ENCODE assay signal across 34 mouse cellular contexts in the genomic region with DNA sequence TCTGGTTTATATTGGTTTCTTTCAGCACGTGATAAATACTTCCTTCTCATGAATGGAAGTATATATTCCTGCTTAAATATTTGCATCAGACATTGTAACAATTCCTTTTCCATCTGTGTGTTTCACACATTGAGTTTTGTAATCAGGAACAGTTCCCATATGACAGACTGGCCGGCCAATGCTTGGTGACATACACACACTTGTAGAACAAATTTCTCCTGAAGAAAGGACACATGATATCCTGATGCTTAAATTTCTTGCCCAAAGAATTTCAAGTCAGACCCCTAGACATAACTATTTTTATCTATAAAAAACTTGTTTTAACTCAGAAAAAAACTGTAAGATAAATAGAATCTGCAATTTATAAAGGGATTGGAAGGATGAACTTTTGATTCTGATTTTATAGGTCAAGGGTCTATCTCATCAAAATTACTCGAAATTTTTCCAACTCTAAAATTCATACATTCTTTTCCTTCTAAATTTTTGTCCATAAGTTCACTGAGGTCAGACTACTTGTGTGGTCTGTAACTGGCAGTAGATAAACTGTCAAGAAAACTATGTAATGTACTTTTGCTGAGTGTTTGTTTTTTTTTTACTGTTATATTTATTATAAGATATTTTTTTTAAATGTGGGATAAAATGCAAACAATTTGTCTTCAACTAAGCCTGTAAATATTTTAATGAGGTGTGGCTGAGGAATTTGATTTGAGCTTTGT. TPM values are rescaled to one million over a fixed set of nuclear protein-coding genes. Genes with fewer than 3 reads are reported as not detected.
"Had no signal": no experiment of that assay in that cellular context is flagged by ENCODE, and none has a peak within 500 bp of the region (broad histone marks: within the 10 kb centered on the region; RNA-seq: fewer than 3 reads in every experiment).

No protein-coding gene starts in this region.

- H3K4me3 ChIP-seq: embryonic facial prominence, embryonic 10.5 days; embryonic facial prominence, embryonic 12.5 days; embryonic facial prominence, embryonic 13.5 days; embryonic facial prominence, embryonic 15.5 days; erythroblast, embryonic 14.5 days; forebrain, embryonic 10.5 days; forebrain, embryonic 12.5 days; forebrain, embryonic 13.5 days; forebrain, embryonic 15.5 days; gastrocnemius, adult 2 months had no signal

- H3K4me1 ChIP-seq: embryonic facial prominence, embryonic 10.5 days; embryonic facial prominence, embryonic 12.5 days; embryonic facial prominence, embryonic 13.5 days; embryonic facial prominence, embryonic 15.5 days; forebrain, embryonic 10.5 days; forebrain, embryonic 12.5 days; forebrain, embryonic 13.5 days; forebrain, embryonic 15.5 days had no signal

- ATAC-seq: forebrain, embryonic 13.5 days; forebrain, embryonic 14.5 days; forebrain, embryonic 15.5 days; forebrain, embryonic 16.5 days; forebrain, postnatal 0 days had no signal

- DNase-seq: cerebellum, adult 2 months; cerebellum, adult 8-10 months; cerebellum, adult 9-10 months; cerebellum, adult 9-11 months; cerebellum, postnatal 10 days; cerebellum, postnatal 14 days; cerebellum, postnatal 25 days; cerebellum, postnatal 36 days; embryo, embryonic 11 days; forebrain, postnatal 0 days; gastrocnemius, adult 2 months; gastrocnemius, postnatal 10 days; gastrocnemius, postnatal 14 days; gastrocnemius, postnatal 25 days; gastrocnemius, postnatal 36 days; heart, adult 11 months; heart, adult 18-20 months had no signal

- H3K27ac ChIP-seq: embryonic facial prominence, embryonic 10.5 days; embryonic facial prominence, embryonic 12.5 days; embryonic facial prominence, embryonic 13.5 days; embryonic facial prominence, embryonic 15.5 days; forebrain, embryonic 10.5 days; forebrain, embryonic 12.5 days; forebrain, embryonic 13.5 days; forebrain, embryonic 15.5 days; gastrocnemius, adult 2 months had no signal

- H3K27me3 ChIP-seq: embryonic facial prominence, embryonic 12.5 days; embryonic facial prominence, embryonic 13.5 days; embryonic facial prominence, embryonic 15.5 days; forebrain, embryonic 12.5 days; forebrain, embryonic 13.5 days; forebrain, embryonic 15.5 days had no signal

- H3K4me2 ChIP-seq: embryonic facial prominence, embryonic 12.5 days; embryonic facial prominence, embryonic 13.5 days; embryonic facial prominence, embryonic 15.5 days; forebrain, embryonic 12.5 days; forebrain, embryonic 13.5 days; forebrain, embryonic 15.5 days had no signal

- H3K9ac ChIP-seq: embryonic facial prominence, embryonic 12.5 days; embryonic facial prominence, embryonic 13.5 days; embryonic facial prominence, embryonic 15.5 days; forebrain, embryonic 12.5 days; forebrain, embryonic 13.5 days; forebrain, embryonic 15.5 days; forebrain, postnatal 0 days had no signal

- H3K9me3 ChIP-seq: embryonic facial prominence, embryonic 10.5 days; embryonic facial prominence, embryonic 12.5 days; embryonic facial prominence, embryonic 13.5 days; embryonic facial prominence, embryonic 15.5 days; forebrain, embryonic 10.5 days; forebrain, embryonic 12.5 days; forebrain, embryonic 13.5 days; forebrain, embryonic 15.5 days had no signal

- H3K36me3 ChIP-seq: embryonic facial prominence, embryonic 10.5 days; embryonic facial prominence, embryonic 12.5 days; embryonic facial prominence, embryonic 13.5 days; embryonic facial prominence, embryonic 15.5 days; forebrain, embryonic 10.5 days; forebrain, embryonic 12.5 days; forebrain, embryonic 15.5 days had no signal

RNA-seq across cellular contexts. Expression of a gene that starts 18.4 kb away (rescaled TPM):
- polyA plus RNA-seq: cerebellum, adult 2 months; cortical plate, adult 2 months; embryonic facial prominence, embryonic 11.5 days; embryonic facial prominence, embryonic 12.5 days; embryonic facial prominence, embryonic 13.5 days; embryonic facial prominence, embryonic 14.5 days; embryonic facial prominence, embryonic 15.5 days; erythroblast, embryonic 14.5 days; forebrain, embryonic 11.5 days; forebrain, embryonic 12.5 days; forebrain, embryonic 13.5 days; forebrain, embryonic 14.5 days; forebrain, embryonic 15.5 days; forebrain, embryonic 16.5 days; frontal cortex, adult 2 months; gonadal fat pad, adult 2 months had no signal

RNA-seq across cellular contexts. Expression of a gene that starts 27.9 kb away (rescaled TPM):
- polyA plus RNA-seq: cerebellum, adult 2 months; cortical plate, adult 2 months; embryonic facial prominence, embryonic 11.5 days; embryonic facial prominence, embryonic 12.5 days; embryonic facial prominence, embryonic 13.5 days; embryonic facial prominence, embryonic 14.5 days; embryonic facial prominence, embryonic 15.5 days; erythroblast, embryonic 14.5 days; forebrain, embryonic 10.5 days; forebrain, embryonic 11.5 days; forebrain, embryonic 12.5 days; forebrain, embryonic 13.5 days; forebrain, embryonic 14.5 days; forebrain, embryonic 15.5 days; forebrain, embryonic 16.5 days; forebrain, postnatal 0 days; frontal cortex, adult 2 months; gonadal fat pad, adult 2 months had no signal

RNA-seq across cellular contexts. Expression of a gene that starts 59.3 kb away (rescaled TPM):
- polyA plus RNA-seq: cerebellum, adult 2 months; cortical plate, adult 2 months; erythroblast, embryonic 14.5 days; frontal cortex, adult 2 months; gonadal fat pad, adult 2 months had no signal
